Mouse (Mus musculus): ENCODE results near the gene Sdhc.
"Not testable (repeated sequence)": the region's sequence is repeated elsewhere in the genome, so short reads cannot be mapped to it uniquely, and the experiment has no call there.

Sdhc gene

DNA sequence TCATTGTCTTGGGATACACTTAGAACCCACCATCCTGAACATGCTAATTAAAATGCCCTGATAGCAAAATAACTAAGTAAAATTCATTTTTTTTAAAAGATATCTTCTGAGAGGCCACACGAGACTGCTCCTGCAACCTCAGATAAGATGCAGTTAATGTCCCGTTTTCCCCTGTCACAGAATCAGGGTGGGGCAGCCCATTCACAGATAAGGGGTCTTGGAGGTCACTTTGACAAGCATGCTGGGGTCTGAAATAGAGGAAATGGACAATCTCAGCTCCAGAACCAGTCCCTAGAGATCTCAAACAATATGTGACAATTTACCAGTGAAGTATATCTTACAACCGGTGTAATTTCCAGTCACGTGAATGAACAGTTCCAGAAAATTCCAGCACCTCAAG, 34.1 kb downstream of the Sdhc start:
- in situ Hi-C loops (cut with MboI, MseI): loop anchor here (10.0 kb wide), 1 partner anchor 149 kb away; no protein-coding TSS in a partner anchor

DNA sequence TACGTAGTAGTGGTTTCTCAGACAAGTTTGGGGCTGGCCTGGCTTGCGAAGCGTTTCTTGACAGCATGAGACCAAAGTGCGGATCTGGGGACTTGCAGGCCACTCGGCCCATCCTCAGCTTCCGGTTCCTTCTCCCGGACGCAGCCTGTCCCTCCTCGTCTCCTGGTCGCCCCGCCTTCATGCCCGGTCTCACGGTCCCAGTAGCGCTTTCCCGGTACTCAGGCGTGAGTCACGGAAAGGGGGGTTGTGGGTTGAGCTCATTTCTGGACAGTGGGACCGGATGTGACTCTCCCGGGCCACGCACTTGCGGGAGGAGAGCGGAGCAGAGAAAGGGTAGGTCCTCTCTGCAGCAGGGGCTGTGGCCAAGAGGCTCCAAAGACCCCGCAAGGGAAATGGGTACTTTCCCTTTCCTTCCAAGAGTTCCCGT, 36.5 kb downstream of the Sdhc start, which contains the start of gene Cfap126:
Gene Cfap126 (plus strand): TSS at position 46 of the 427 bp plus-strand sequence.
- in situ Hi-C loops (cut with MboI, MseI): loop anchor here (10.0 kb wide), 1 partner anchor 151 kb away; no protein-coding TSS in a partner anchor

DNA sequence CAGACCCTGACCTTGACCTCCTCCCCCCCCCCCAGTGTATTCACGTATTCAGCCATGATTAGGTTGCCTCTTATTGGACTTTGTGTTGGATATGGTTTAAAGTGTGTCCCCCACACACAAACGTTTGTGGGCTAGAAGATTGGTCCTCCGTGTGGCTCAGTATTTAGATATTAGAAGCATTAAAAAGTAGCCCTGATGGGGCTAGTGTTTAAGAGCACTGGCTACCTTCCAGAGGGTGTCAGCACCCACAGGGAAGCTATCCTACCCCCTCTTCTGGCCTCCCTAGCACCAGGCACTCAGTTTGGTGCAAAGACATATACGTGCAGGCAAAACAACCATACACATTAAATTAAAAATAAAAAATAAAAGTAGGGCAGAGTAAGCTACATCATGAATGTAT, 37.4 kb downstream of the Sdhc start:
- in situ Hi-C loops (cut with MboI, MseI): loop anchor here (10.0 kb wide), 1 partner anchor 152 kb away; no protein-coding TSS in a partner anchor

GRCm38 (mm10) chr1:171111781-171112575, 38.4 kb downstream of the Sdhc start:
- in situ Hi-C loops (cut with MboI, MseI): loop anchor here (10.0 kb wide), 1 partner anchor 153 kb away; no protein-coding TSS in a partner anchor

- in situ Hi-C loops (cut with MboI, MseI): loop anchor here (10.0 kb wide), 1 partner anchor 154 kb away; no protein-coding TSS in a partner anchor
Measured at GRCm38 (mm10) chr1:171111020-171111780, 39.2 kb downstream of the Sdhc start.

DNA sequence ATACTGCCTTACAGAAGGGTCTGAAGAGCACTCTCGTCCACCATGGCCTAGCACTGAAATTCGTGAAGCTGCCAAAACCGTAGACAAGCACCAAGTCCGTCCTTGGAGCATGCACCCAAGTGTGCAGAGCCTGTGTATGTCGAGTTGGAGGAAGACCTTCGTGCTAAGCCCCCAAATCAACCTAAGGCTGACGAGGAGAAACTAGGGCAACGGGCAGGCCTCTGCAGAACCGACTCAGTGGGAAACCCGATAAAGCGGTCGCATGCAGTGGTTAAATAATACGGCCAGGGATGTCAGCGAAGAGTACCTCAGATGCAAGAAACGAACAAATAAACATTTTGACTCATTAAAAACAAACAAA, 39.8 kb downstream of the Sdhc start:
- in situ Hi-C loops (cut with MboI, MseI): loop anchor here (10.0 kb wide), 1 partner anchor 154 kb away; no protein-coding TSS in a partner anchor

- in situ Hi-C loops (cut with MboI, MseI): loop anchor here (10.0 kb wide), 1 partner anchor 155 kb away; no protein-coding TSS in a partner anchor
Measured at GRCm38 (mm10) chr1:171109620-171110019, 40.8 kb downstream of the Sdhc start.

DNA sequence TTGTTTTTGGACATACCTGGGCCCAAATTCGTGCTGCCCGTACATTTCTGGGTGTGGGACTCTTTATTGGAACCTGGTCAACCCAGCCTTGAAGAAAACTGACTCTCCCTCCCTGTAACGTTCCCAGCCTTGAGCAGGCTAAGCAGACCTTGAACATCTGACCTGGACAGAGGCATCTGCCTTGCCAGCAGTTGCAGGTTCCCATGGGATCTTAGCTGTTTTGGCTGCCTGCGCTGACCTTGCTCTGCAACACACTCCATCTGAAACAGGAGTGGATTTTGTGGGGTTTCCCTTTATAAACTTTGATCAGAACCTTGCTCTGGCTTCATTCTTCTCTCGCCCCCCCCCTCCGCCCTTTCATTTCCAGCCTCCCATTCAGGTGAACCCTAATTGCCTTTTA, 45.2 kb downstream of the Sdhc start:
- in situ Hi-C loops (cut with MboI, MseI): no loop called here

GRCm38 (mm10) chr1:171103179-171103840, 47.1 kb downstream of the Sdhc start:
- in situ Hi-C loops (cut with MboI, MseI): loop anchor here (5.0 kb wide), 1 partner anchor 36 kb away; no protein-coding TSS in a partner anchor

DNA sequence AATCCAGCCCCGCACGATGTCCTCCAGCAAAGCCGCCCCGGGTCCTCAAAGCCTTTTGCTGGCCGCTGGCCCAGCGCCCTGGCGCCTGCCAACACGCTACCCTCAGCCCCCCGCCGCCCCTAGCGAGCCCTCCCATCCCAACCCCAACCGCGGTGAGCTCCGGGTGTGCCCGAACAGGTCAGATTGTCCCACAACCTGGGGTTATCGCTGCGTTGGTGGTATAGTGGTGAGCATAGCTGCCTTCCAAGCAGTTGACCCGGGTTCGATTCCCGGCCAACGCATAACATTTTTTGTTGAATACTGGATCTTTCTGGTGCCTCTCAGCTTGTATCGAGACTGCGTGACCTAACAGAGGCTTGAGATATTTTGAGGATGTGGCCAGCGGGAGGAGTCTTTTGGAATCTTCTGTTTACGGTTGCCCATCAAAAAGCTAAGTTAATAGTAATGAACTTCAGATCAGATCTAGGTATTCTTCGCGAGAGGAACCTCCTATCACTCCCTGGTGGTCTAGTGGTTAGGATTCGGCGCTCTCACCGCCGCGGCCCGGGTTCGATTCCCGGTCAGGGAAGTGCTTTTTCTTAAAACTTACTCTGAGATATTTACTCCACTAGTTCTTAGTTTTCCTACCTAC, 47.7 kb downstream of the Sdhc start:
- in situ Hi-C loops (cut with MboI, MseI): loop anchor here (5.0 kb wide), 1 partner anchor 35 kb away; no protein-coding TSS in a partner anchor

DNA sequence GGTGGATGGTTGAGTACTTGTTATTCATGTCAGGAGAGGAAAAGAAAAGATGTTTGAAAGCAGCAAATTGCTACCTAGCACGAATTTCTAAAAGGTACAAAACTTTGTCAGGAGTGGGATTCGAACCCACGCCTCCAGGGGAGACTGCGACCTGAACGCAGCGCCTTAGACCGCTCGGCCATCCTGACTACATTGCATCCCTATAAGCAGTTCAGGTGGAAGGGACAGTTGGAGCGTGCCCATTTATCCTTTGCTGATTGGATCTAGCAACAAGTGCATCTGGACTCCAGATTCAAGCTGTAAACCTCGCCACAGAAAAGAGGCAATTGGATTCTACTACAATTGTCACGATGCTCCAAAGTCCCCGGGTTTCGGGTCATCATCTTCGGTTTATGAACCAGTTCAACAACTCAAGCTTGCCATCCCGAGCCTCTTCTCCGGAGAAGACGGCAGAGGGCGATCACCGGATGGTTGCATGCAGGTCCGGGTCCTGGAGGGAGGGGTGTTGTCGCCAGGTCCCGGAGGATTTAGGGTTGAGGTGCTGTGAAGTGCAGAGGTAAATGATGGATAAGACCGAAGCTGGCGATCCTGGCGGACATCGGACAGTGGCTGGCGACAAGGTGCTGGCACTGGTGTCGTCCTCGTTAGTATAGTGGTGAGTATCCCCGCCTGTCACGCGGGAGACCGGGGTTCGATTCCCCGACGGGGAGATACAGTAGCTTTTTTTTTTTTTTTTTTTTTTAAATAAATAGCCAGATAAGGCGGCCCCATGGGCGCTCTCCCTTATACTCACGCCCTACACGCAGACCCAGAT, 48.5 kb downstream of the Sdhc start:
- in situ Hi-C loops (cut with MboI, MseI): loop anchor here (5.0 kb wide), 1 partner anchor 35 kb away; no protein-coding TSS in a partner anchor

DNA sequence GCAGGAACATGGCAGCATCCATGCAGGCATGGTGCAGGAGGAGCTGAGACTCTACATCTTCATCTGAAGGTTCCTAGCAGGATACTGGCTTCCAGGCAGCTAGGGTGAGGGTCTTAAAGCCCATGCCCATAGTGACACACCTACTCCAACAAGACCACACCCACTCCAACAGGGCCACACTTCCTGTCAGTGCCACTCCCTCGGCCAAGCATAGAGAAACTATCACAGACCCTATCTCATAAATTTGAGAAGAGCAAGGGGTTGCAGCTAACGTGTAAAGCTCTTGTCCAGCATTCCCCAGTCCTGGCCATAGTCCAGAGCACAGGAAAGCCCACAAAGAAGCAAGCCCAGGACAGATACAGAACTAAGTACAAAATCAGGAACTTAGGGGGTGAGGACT, 49.4 kb downstream of the Sdhc start:
- in situ Hi-C loops (cut with MboI, MseI): loop anchor here (5.0 kb wide), 1 partner anchor 34 kb away; no protein-coding TSS in a partner anchor

DNA sequence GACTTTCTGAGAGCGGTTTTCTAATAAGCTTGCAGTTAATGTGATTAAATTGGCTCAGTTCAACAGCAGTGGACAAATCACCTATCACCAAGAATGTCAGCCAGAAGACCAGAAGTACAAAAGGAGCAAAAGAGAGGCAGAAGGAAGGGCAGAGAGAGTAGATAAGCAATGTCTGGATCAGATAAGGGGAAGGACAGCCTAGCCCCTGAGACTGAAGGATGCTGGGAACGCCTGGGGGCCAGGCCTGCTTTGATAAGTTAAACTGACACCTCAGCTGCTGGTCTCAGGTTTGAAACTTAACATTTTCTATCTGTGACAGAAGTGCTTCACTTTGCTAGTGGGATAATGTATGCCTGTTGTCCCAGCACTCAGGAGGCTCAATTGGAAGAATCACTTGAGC, 52.8 kb downstream of the Sdhc start:
- in situ Hi-C loops (cut with MboI, MseI): no loop called here

- in situ Hi-C loops (cut with MboI, MseI): no loop called here
Measured at GRCm38 (mm10) chr1:171097136-171097535, 53.3 kb downstream of the Sdhc start.

DNA sequence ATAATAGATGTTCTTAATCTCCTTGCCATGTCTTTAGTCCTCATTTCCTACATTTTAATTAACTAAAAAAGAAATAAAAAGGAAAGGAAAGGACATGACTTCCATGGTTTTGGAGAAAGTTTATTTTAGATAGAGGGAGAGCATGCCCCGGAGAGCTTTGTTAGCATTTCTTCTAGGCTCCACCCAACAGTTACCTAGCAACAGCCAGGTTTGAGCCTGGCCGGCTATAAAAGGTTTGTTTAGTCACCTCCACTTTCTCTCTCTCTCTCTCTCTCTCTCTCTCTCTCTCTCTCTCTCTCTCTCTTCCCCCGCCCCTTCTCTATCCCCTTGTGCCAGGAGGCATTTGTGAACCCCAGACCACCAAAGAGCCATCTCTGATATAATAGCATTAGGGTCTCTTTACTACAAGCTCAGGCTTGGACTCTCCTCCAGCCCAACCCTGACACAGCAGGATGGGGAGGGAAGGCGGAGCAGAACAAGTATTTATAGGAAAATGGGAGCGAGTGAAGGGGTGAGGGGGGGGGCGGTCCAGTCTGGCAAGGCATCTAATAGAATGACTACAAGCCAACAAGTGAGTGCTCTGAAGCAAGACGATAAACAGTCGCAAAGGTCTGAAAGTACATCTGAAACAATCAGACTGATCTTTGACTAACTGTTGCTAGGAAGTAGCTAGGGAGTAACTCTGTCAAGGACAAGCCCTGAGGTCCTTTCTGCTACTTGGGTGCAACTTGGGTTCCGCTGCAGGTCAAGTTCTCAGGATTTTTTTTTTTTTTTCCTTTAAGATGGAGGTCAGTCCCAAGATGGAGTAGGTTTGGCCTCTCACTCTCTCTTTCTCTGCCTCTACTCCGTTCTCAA, 54.1 kb downstream of the Sdhc start:
- in situ Hi-C loops (cut with MboI, MseI): no loop called here

DNA sequence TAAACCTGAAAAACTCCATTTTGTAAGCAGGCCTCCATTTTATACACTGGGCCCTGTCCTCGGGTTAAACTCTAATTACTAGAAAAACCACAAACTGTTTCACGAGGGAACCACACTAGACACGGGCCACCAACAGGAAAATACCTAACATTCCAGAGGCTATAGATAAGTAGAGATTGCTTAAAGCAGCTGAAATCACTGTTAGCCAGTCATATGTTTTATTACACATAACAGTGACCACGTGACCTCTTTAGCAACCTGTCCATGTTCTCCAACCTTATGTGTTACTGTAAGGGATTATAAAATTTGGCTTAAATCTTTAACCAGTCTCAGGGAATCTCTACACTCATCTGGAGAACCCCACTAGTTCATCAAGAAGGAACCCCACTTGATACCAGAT, 56.0 kb downstream of the Sdhc start:
- in situ Hi-C loops (cut with MboI, MseI): no loop called here

GRCm38 (mm10) chr1:171090761-171091160, 59.6 kb downstream of the Sdhc start:
- in situ Hi-C loops (cut with MboI, MseI): no loop called here

- in situ Hi-C loops (cut with MboI, MseI): no loop called here
Measured at GRCm38 (mm10) chr1:171089891-171090290, 60.5 kb downstream of the Sdhc start.

DNA sequence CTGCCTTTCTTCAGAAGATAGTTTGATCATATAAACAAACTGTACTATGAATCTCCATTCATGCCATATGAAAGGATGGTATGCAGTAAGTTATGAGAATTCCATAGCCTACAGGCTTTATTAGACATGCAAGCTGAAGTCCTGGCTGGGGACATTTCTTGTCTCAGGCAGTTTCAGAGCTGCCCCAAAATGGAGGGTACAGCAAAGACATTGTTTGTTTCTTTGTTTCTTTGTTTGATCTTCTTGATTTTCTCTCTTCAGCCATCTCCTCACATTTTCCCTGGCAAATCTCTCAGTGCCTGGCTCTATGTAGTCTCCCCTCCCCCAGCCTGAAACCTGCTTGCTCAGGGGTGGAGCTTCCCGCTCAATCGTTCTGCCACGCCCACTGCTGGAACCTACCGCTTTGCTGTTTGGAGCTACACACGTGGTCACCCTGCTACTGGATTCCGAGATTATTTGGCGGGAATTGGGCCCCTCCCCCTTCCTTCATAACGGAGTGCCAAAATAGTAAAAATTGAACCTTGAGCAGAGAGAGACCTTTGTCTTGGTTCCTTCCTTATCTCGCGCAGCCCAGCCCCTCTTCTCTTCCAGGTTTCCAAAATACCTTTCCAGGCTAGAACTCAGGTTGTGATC, 62.0 kb downstream of the Sdhc start:
- in situ Hi-C loops (cut with MboI, MseI): not testable (repeated sequence)

All from regulatory T cell (primary cell).